Mouse (Mus musculus) adrenal gland, postnatal 10 days (tissue): ENCODE measurements at regions not wholly inside any gene's neighbourhood (a gene's known extent, or its start where the extent isn't known, plus 50 kb on each side); places are given as distances from the start of the nearest gene placed in this dataset.

Source experiments
- DNase-seq: peaks from one replicate; pipeline ENCODE4 v3.0.0; 2021; ENCODE audit warnings: mixed read lengths

DNA sequence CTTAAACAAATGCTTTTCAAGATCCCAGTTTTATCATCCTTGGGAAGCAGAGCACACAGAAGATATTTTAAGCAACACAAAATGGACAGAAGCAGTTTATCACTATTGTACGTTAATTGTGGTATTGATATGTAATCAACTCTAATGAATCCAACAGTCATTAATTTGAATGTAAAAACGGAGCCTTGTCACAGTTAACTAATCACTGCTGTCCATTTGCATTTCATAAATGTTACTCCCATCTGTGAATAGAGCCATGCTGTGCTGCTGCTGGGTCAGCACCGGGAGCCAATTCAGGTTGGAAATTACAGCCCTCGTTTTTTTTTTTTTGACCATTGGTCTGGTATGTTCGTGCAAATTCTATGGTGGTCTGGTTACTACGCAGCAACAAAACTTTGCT lies 85.0 kb upstream of the Fbxo33 start:
- no peak for DNase-seq
